Mouse (Mus musculus) adrenal gland (tissue): ENCODE results near the gene Hdhd5.

Source experiments
- intact Hi-C: fragments of 180-260 bp; cut with DNase I; formaldehyde crosslinking; loops from one replicate; pipeline ENCODE4 v1.15.1; 2025

Gene Hdhd5

DNA sequence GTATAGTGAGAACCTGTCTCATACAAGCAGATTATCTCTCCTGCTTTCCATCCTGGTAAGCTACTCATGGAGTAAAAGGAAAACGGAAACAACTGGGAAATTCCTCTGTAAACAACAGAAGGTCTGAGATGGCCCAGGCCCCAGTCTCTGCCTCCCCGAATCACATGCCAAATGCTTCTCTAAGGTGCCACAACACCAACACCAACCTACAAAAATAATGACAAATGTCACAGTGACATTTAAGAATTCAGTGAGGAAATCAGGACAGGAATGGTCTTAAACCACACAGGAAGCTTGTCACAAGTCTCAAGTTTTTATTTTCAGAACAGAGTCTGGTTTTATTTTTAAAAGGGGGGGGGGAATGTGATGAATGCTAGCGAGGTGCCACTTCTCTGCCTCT, 42.5 kb downstream of the Hdhd5 start:
- intact Hi-C loops: no loop called here

DNA sequence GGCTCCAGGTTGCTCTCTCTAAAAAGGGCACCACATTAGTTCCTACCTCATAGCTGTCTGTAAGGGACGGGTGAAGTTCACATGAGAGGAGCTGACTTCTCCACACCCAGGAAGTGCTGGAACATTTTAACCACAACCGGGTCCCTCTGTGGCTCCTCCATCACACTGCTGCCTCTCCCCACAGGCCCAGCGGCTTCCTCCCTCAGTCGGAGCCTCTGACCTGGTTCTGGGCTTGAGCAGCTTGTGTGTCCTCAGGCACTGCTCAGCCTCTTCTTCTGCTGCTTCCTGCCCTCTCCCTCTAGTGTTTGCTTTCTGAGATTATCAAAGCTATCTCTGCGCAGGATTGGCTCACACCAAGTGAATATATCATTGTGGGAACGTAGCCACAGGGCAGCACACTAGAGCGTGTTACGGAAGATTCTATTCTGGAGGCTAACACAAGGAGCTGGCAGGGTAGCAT, 45.0 kb downstream of the Hdhd5 start:
- intact Hi-C loops: no loop called here

- intact Hi-C loops: no loop called here
These were observed 46.1 kb downstream of the Hdhd5 start for GRCm38 (mm10) chr6:120485038-120485437.

GRCm38 (mm10) chr6:120483211-120483626, 47.9 kb downstream of the Hdhd5 start:
- intact Hi-C loops: no loop called here

DNA sequence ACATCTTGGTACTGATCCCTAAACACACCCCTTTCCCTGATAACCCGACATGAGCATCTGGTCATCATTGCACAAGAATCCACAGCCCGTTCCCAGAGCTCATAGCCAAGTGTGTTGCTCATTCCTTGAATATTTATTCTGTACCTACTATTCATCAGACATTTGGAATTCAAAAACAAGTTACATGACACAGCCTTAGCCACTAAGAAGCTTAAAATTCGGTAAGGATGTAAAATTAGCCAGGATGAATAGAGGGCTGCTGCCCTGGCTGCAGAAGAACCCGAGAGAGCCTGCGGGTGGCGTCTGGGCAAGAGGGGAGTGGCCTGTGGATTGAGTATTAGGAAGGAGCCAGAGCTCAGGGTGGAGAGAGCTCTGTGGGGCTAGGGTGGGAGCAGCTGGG, 48.4 kb downstream of the Hdhd5 start:
- intact Hi-C loops: no loop called here

GRCm38 (mm10) chr6:120482021-120482420, 49.1 kb downstream of the Hdhd5 start:
- intact Hi-C loops: no loop called here

DNA sequence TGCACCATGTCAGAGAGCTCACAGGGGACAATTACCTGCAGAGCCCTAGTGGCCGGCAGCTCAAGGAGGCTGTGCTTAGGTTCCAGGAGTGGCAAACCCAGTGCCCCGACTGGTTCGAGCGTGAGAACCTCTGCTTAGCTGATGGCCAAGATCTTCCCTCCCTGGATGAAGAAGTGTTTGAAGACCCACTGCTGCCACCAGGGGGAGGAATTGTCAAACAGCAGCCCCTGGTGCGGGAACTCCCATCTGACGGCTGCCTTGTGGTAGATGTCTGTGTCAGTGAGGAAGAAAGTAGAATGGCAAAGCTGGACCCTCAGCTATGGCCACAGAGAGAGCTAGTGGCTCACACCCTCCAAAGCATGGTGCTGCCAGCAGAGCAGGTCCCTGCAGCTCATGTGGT, 49.6 kb downstream of the Hdhd5 start:
- intact Hi-C loops: no loop called here

- intact Hi-C loops: no loop called here
These were observed 50.8 kb downstream of the Hdhd5 start for GRCm38 (mm10) chr6:120480361-120480760.

DNA sequence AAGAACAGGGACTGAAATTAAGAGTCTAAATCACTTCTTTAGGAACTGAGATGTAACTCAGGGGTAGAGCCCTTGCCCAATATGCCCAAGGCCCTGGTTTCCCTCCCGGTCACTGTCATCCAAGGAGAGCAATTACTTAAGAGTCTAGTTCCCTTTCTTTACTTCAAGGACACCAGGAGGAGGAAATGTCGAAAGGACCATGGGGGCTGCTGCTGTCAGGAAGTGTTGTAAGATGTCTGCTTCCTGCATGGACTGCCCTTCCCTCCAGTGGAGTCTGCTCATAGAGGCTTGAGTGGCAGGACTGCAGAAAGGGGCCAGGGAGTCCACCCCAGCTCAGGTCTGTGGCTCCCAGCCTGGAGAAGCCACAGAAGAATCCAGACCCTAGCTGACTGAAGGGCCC, 51.8 kb downstream of the Hdhd5 start:
- intact Hi-C loops: no loop called here

- intact Hi-C loops: no loop called here
These were observed 55.8 kb downstream of the Hdhd5 start for GRCm38 (mm10) chr6:120475288-120475687.

GRCm38 (mm10) chr6:120473427-120473826, 57.7 kb downstream of the Hdhd5 start:
- intact Hi-C loops: loop anchor here (5.0 kb wide), 1 partner anchor 36 kb away; no protein-coding TSS in a partner anchor

- intact Hi-C loops: loop anchor here (5.0 kb wide), 1 partner anchor 35 kb away; no protein-coding TSS in a partner anchor
These were observed 58.5 kb downstream of the Hdhd5 start for GRCm38 (mm10) chr6:120472455-120473140.

- intact Hi-C loops: loop anchor here (5.0 kb wide), 1 partner anchor 35 kb away; no protein-coding TSS in a partner anchor
These were observed 59.1 kb downstream of the Hdhd5 start for GRCm38 (mm10) chr6:120471991-120472441.

DNA sequence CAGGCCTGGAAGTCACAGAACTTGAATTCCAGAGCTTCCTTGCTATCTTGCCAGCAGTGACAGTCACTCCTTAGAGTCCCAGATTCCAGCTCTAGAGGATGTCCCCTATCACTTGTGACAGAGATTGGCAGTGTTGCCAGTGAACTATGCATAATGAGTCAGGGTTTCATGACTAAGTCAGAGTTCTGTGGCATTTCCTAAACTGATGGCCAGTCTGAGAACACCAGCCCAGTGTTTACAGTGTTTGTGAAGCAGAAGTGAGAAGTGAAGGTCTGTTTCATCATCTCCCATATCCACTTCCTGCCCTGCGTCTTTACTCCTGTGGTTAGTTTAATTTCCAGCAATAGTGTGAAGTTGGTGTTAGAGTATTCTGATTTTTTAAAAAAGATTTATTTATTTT, 60.5 kb downstream of the Hdhd5 start:
- intact Hi-C loops: loop anchor here (5.0 kb wide), 1 partner anchor 33 kb away; no protein-coding TSS in a partner anchor

GRCm38 (mm10) chr6:120469770-120470169, 61.3 kb downstream of the Hdhd5 start:
- intact Hi-C loops: loop anchor here (5.0 kb wide), 1 partner anchor 32 kb away; no protein-coding TSS in a partner anchor

- intact Hi-C loops: no loop called here
These were observed 61.9 kb downstream of the Hdhd5 start for GRCm38 (mm10) chr6:120469268-120469667.

- intact Hi-C loops: no loop called here
These were observed 62.9 kb downstream of the Hdhd5 start for GRCm38 (mm10) chr6:120468259-120468658.

- intact Hi-C loops: no loop called here
These were observed 64.3 kb downstream of the Hdhd5 start for GRCm38 (mm10) chr6:120466609-120467329.

DNA sequence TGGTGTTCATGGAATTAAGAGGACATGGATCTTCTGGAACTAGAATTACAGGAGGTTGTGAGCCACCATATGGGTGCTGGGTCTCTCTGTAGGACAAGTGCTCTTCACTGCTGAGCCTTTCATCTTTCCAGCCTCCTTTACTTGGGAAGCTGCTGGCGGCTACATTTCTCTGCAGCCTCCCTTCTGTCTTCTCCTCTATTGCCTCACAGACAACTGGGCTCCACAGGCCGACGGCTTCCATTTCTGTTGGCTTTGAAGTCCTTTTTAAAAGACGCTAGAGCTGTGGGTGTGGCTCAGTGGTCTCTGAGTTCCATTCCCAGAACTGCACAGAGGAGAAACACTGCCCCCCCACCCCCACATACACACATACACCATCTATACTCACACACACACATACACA, 65.7 kb downstream of the Hdhd5 start:
- intact Hi-C loops: no loop called here

GRCm38 (mm10) chr6:120464406-120464939, 66.6 kb downstream of the Hdhd5 start:
- intact Hi-C loops: no loop called here

DNA sequence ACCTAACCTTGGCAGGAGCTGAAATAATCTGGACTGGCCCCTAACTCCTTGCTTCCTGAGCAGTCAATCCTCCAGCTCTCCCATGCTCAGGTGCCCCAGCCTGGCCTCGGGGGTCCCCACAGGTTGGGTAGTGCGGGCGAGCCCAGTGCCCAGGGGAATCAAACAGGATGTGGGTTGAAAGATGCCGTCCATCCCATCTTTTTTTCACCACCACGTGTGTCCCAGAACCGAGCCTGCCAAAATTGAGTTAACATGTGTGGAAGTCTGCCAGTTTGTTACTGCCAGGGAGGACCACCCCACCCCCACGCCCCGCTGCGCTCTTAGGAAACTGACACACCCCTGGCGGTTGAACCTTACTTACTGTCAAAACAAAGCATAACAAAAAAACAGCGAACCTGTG, 67.2 kb downstream of the Hdhd5 start:
- intact Hi-C loops: no loop called here
